Mouse (Mus musculus): ENCODE data around the gene Tmem167. TPM values are rescaled to one million over a fixed set of nuclear protein-coding genes. Genes with fewer than 3 reads are reported as not detected.

Gene Tmem167
- polyA plus RNA-seq, 1 experiment from 2014 or later, result 71.3 TPM

- DNase-seq (ENCODE audit: low spot score), result no peak
- Histone ChIP-seq H3K27me3 (replicated peaks; ENCODE audit: low read depth, poor library complexity, severe bottlenecking) (no peaks in the 10 kb centered on the region), H3K9me3 (no peaks in the 10 kb centered on the region), H3K4me1 (peaks cover 14% of the 10 kb centered on the region), H3K4me3 (no peak overlapping the region), H3K36me3 (replicated peaks) (no peaks in the 10 kb centered on the region), H3K27ac (replicated peaks) (0 out of 2 replicates have a peak overlapping the region, but pooled peaks have one; percentile 80)
Observed at GRCm38 (mm10) chr13:90151881-90152280, 63.0 kb downstream of the Tmem167 start.

GRCm38 (mm10) chr13:90152536-90153273 is 63.8 kb downstream of the Tmem167 start:
- no peak overlapping the region; the same call in 1 of the 2 replicates for H3K4me3 ChIP-seq
- 44% methylated on average over 7 of the region's 7 CpGs for WGBS
- DNase-seq (ENCODE audit: low spot score), result peak; percentile 66

GRCm38 (mm10) chr13:90164147-90164546 is 75.2 kb downstream of the Tmem167 start:
- Histone ChIP-seq H3K27ac (replicated peaks) (no peak overlapping the region), H3K4me1 (peaks cover 9% of the 10 kb centered on the region), H3K9me3 (no peaks in the 10 kb centered on the region), H3K4me3 (no peak overlapping the region), H3K27me3 (replicated peaks; ENCODE audit: low read depth, poor library complexity, severe bottlenecking) (no peaks in the 10 kb centered on the region), H3K36me3 (replicated peaks) (no peaks in the 10 kb centered on the region)
- DNase-seq (ENCODE audit: low spot score), result no peak
- WGBS, result 91% methylated on average over 2 of the region's 2 CpGs

More at GRCm38 (mm10) chr13:90152536-90153273, 63.8 kb downstream of the Tmem167 start:
- Histone ChIP-seq H3K9me3 (no peaks in the 10 kb centered on the region), H3K36me3 (replicated peaks) (no peaks in the 10 kb centered on the region), H3K4me1 (peaks cover 14% of the 10 kb centered on the region), H3K27me3 (replicated peaks; ENCODE audit: low read depth, poor library complexity, severe bottlenecking) (no peaks in the 10 kb centered on the region), H3K27ac (replicated peaks) (peak overlapping the region; percentile 80)

GRCm38 (mm10) chr13:90167044-90167443 is 78.1 kb downstream of the Tmem167 start:
- H3K4me3 ChIP-seq, result no peak overlapping the region
- no peaks in the 10 kb centered on the region for H3K27me3 ChIP-seq (replicated peaks; ENCODE audit: low read depth, poor library complexity, severe bottlenecking)
- H3K36me3 ChIP-seq (replicated peaks), result no peaks in the 10 kb centered on the region
- peaks cover 31% of the 10 kb centered on the region for H3K4me1 ChIP-seq
- WGBS, result 69% methylated on average over 3 of the region's 3 CpGs
- no peaks in the 10 kb centered on the region for H3K9me3 ChIP-seq
- H3K27ac ChIP-seq (replicated peaks), result no peak overlapping the region; the same call in 1 of the 2 replicates
- no peak for DNase-seq (ENCODE audit: low spot score)

GRCm38 (mm10) chr13:90170100-90170781 is 81.3 kb downstream of the Tmem167 start:
- H3K4me3 ChIP-seq, result no peak overlapping the region
- peaks cover 27% of the 10 kb centered on the region for H3K4me1 ChIP-seq
- DNase-seq (ENCODE audit: low spot score), result peak; percentile 39
- H3K27me3 ChIP-seq (replicated peaks; ENCODE audit: low read depth, poor library complexity, severe bottlenecking), result no peaks in the 10 kb centered on the region
- peak overlapping the region; percentile 65 for H3K27ac ChIP-seq (replicated peaks)
- no peaks in the 10 kb centered on the region for H3K9me3 ChIP-seq
- 20% methylated on average over 4 of the region's 4 CpGs for WGBS
- H3K36me3 ChIP-seq (replicated peaks), result no peaks in the 10 kb centered on the region

GRCm38 (mm10) chr13:90170782-90171179 is 81.9 kb downstream of the Tmem167 start:
- H3K4me3 ChIP-seq, result no peak overlapping the region
- no peak overlapping the region for H3K27ac ChIP-seq (replicated peaks)
- no peaks in the 10 kb centered on the region for H3K9me3 ChIP-seq
- no peaks in the 10 kb centered on the region for H3K27me3 ChIP-seq (replicated peaks; ENCODE audit: low read depth, poor library complexity, severe bottlenecking)
- H3K36me3 ChIP-seq (replicated peaks), result no peaks in the 10 kb centered on the region
- peaks cover 25% of the 10 kb centered on the region for H3K4me1 ChIP-seq
- DNase-seq (ENCODE audit: low spot score), result no peak
- WGBS, result 30% methylated on average over 2 of the region's 2 CpGs

GRCm38 (mm10) chr13:90171390-90171789 is 82.5 kb downstream of the Tmem167 start:
- H3K4me1 ChIP-seq, result peaks cover 22% of the 10 kb centered on the region
- no peak for DNase-seq (ENCODE audit: low spot score)
- no peak overlapping the region for H3K4me3 ChIP-seq
- H3K27ac ChIP-seq (replicated peaks), result no peak overlapping the region
- H3K27me3 ChIP-seq (replicated peaks; ENCODE audit: low read depth, poor library complexity, severe bottlenecking), result no peaks in the 10 kb centered on the region
- H3K9me3 ChIP-seq, result no peaks in the 10 kb centered on the region
- no peaks in the 10 kb centered on the region for H3K36me3 ChIP-seq (replicated peaks)

GRCm38 (mm10) chr13:90175662-90176061 is 86.7 kb downstream of the Tmem167 start:
- Histone ChIP-seq H3K9me3 (no peaks in the 10 kb centered on the region), H3K36me3 (replicated peaks) (no peaks in the 10 kb centered on the region), H3K27ac (replicated peaks) (no peak overlapping the region), H3K27me3 (replicated peaks; ENCODE audit: low read depth, poor library complexity, severe bottlenecking) (no peaks in the 10 kb centered on the region), H3K4me1 (peaks cover 6% of the 10 kb centered on the region), H3K4me3 (no peak overlapping the region)
- 61% methylated on average over 2 of the region's 2 CpGs for WGBS
- DNase-seq (ENCODE audit: low spot score), result no peak

GRCm38 (mm10) chr13:90182262-90182661 is 93.3 kb downstream of the Tmem167 start:
- H3K27ac ChIP-seq (replicated peaks), result no peak overlapping the region
- no peaks in the 10 kb centered on the region for H3K36me3 ChIP-seq (replicated peaks)
- DNase-seq (ENCODE audit: low spot score), result no peak
- peaks cover 8% of the 10 kb centered on the region for H3K4me1 ChIP-seq
- H3K4me3 ChIP-seq, result no peak overlapping the region
- H3K27me3 ChIP-seq (replicated peaks; ENCODE audit: low read depth, poor library complexity, severe bottlenecking), result no peaks in the 10 kb centered on the region
- H3K9me3 ChIP-seq, result no peaks in the 10 kb centered on the region

- H3K4me1 ChIP-seq, result peaks cover 20% of the 10 kb centered on the region
- no peaks in the 10 kb centered on the region for H3K36me3 ChIP-seq (replicated peaks)
- no peak for DNase-seq (ENCODE audit: low spot score)
- H3K27me3 ChIP-seq (replicated peaks; ENCODE audit: low read depth, poor library complexity, severe bottlenecking), result no peaks in the 10 kb centered on the region
- no peak overlapping the region for H3K27ac ChIP-seq (replicated peaks)
- no peak overlapping the region for H3K4me3 ChIP-seq
- no peaks in the 10 kb centered on the region for H3K9me3 ChIP-seq
- whole genome bisulfite sequencing, result 83% methylated on average over 7 of the region's 7 CpGs
Observed at GRCm38 (mm10) chr13:90183536-90183935, 94.6 kb downstream of the Tmem167 start.

GRCm38 (mm10) chr13:90186694-90187093 is 97.8 kb downstream of the Tmem167 start:
- no peak overlapping the region for H3K27ac ChIP-seq (replicated peaks)
- H3K4me1 ChIP-seq, result peaks cover 29% of the 10 kb centered on the region
- H3K4me3 ChIP-seq, result no peak overlapping the region
- no peaks in the 10 kb centered on the region for H3K9me3 ChIP-seq
- no peaks in the 10 kb centered on the region for H3K36me3 ChIP-seq (replicated peaks)
- no peaks in the 10 kb centered on the region for H3K27me3 ChIP-seq (replicated peaks; ENCODE audit: low read depth, poor library complexity, severe bottlenecking)
- no peak for DNase-seq (ENCODE audit: low spot score)
- WGBS, result 72% methylated on average over 2 of the region's 2 CpGs

GRCm38 (mm10) chr13:90188021-90188420 is 99.1 kb downstream of the Tmem167 start:
- DNase-seq (ENCODE audit: low spot score), result no peak
- no peaks in the 10 kb centered on the region for H3K27me3 ChIP-seq (replicated peaks; ENCODE audit: low read depth, poor library complexity, severe bottlenecking)
- peaks cover 26% of the 10 kb centered on the region for H3K4me1 ChIP-seq
- peak overlapping the region; percentile 35; the same call in 1 of the 2 replicates for H3K27ac ChIP-seq (replicated peaks)
- no peaks in the 10 kb centered on the region for H3K36me3 ChIP-seq (replicated peaks)
- H3K9me3 ChIP-seq, result no peaks in the 10 kb centered on the region
- WGBS, result 60% methylated on average over 1 of the region's 1 CpGs
- H3K4me3 ChIP-seq, result no peak overlapping the region

- Histone ChIP-seq H3K36me3 (replicated peaks) (no peaks in the 10 kb centered on the region), H3K27ac (replicated peaks) (peak overlapping the region; percentile 37; the same call in 1 of the 2 replicates), H3K9me3 (no peaks in the 10 kb centered on the region), H3K4me1 (peaks cover 26% of the 10 kb centered on the region), H3K4me3 (no peak overlapping the region), H3K27me3 (replicated peaks; ENCODE audit: low read depth, poor library complexity, severe bottlenecking) (no peaks in the 10 kb centered on the region)
- 24% methylated on average over 6 of the region's 6 CpGs for WGBS
- DNase-seq (ENCODE audit: low spot score), result peak; percentile 80
Observed at GRCm38 (mm10) chr13:90191794-90192193, 102.9 kb downstream of the Tmem167 start.

Data from embryonic facial prominence, embryonic 10.5 days (tissue).